Mouse (Mus musculus) limb, embryonic 11.5 days (tissue): ENCODE data around the gene Hcn2. TPM values are rescaled to one million over a fixed set of nuclear protein-coding genes. Genes with fewer than 3 reads are reported as not detected.

Experiments
- ATAC-seq: fragments of 200-750 bp; cut with Nextera tagmentation; 2 replicates; pipeline ENCODE4 v1.8.0; 2017; ENCODE audit warnings: low read depth; ENCODE audit not compliant: insufficient number of reproducible peaks, low FRiP score, low TSS enrichment
- DNase-seq: peaks from one replicate; pipeline ENCODE4 v3.0.0-alpha.2; 2015; ENCODE audit warnings: low spot score
- H3K27ac ChIP-seq: fragments of 300-500 bp; sonication (generic); replicated peaks from 2 replicates; pipeline ENCODE4 v1.5.1; 2014; ENCODE audit warnings: low read depth, mild to moderate bottlenecking, low read length
- H3K27me3 ChIP-seq: fragments of 300-500 bp; sonication (generic); 2 replicates; pipeline ENCODE4 v1.6.1; 2014; ENCODE audit warnings: mild to moderate bottlenecking, low read length, mixed read lengths; ENCODE audit not compliant: control insufficient read depth, insufficient read depth
- H3K36me3 ChIP-seq: fragments of 300-500 bp; sonication (generic); 2 replicates; pipeline ENCODE4 v1.6.1; 2014; ENCODE audit warnings: mild to moderate bottlenecking, low read length, moderate library complexity, mixed read lengths; ENCODE audit not compliant: control insufficient read depth, insufficient read depth
- H3K4me1 ChIP-seq: fragments of 300-500 bp; sonication (generic); 2 replicates; pipeline ENCODE4 v1.6.1; 2014; ENCODE audit warnings: low read length, mixed read lengths; ENCODE audit not compliant: control insufficient read depth, insufficient read depth
- H3K4me2 ChIP-seq: fragments of 300-500 bp; sonication (generic); 2 replicates; pipeline ENCODE4 v1.6.1; 2014; ENCODE audit warnings: low read depth, mild to moderate bottlenecking, moderate library complexity; ENCODE audit not compliant: severe bottlenecking
- H3K4me3 ChIP-seq: fragments of 300-500 bp; sonication (generic); 2 replicates; pipeline ENCODE4 v1.5.1; 2014; ENCODE audit warnings: low read depth, low read length
- H3K9ac ChIP-seq: fragments of 300-500 bp; sonication (generic); 2 replicates; pipeline ENCODE4 v1.6.1; 2014; ENCODE audit warnings: mild to moderate bottlenecking, low read length
- H3K9me3 ChIP-seq: fragments of 300-500 bp; sonication (generic); 2 replicates; pipeline ENCODE4 v1.6.1; 2016; ENCODE audit warnings: low read length; ENCODE audit not compliant: control insufficient read depth
- WGBS: fragments of 180-500 bp; shearing (Covaris S2); extraction: QIAGEN DNeasy Blood & Tissue Kit; methylation state at CpG from one replicate; pipeline ENCODE4 v1.1.7; 2014; 5-methylcytosine and 5-hydroxymethylcytosine counted together
- polyA plus RNA-seq: library from polyadenylated mRNA; unstranded; fragments of >200 nt; fragmentation: Nextera tagmentation; extraction: Ambion mirVana; gene quantifications from 2 replicates; pipeline ENCODE4 v1.2.1, GENCODE M21; 2014

Gene Hcn2
- polyA plus RNA-seq, 1 experiment from 2014 or later, result not detected

GRCm38 (mm10) chr10:79673054-79673453, 43.4 kb upstream of the Hcn2 start:
- WGBS, result 96% methylated on average over 3 of the region's 3 CpGs
- H3K27ac ChIP-seq, result no peak overlapping the region
- ATAC-seq, result no peak

GRCm38 (mm10) chr10:79675346-79676035, 40.9 kb upstream of the Hcn2 start:
- H3K4me1 ChIP-seq, result peaks cover 2% of the 10 kb centered on the region
- no peak overlapping the region for H3K4me3 ChIP-seq
- no peak overlapping the region for H3K9ac ChIP-seq
- H3K9me3 ChIP-seq, result 0 out of 2 replicates have a peak, but pooled peaks cover 2% of the 10 kb centered on the region
- no peaks in the 10 kb centered on the region for H3K27me3 ChIP-seq
- H3K36me3 ChIP-seq, result peaks cover 3% of the 10 kb centered on the region; the same call in 1 of the 2 replicates
- WGBS, result 52% methylated on average over 43 of the region's 44 CpGs
- H3K27ac ChIP-seq, result no peak overlapping the region
- no peak overlapping the region for H3K4me2 ChIP-seq
- DNase-seq, result no peak
- ATAC-seq, result no peak

More at GRCm38 (mm10) chr10:79673054-79673453, 43.4 kb upstream of the Hcn2 start:
- H3K36me3 ChIP-seq, result peaks cover 3% of the 10 kb centered on the region; the same call in 1 of the 2 replicates
- H3K4me1 ChIP-seq, result peaks cover 8% of the 10 kb centered on the region
- H3K4me3 ChIP-seq, result no peak overlapping the region
- 0 out of 2 replicates have a peak, but pooled peaks cover 2% of the 10 kb centered on the region for H3K9me3 ChIP-seq
- no peaks in the 10 kb centered on the region for H3K27me3 ChIP-seq
- H3K4me2 ChIP-seq, result no peak overlapping the region
- no peak overlapping the region for H3K9ac ChIP-seq
- DNase-seq, result no peak

GRCm38 (mm10) chr10:79680606-79681495, 35.6 kb upstream of the Hcn2 start:
- H3K27ac ChIP-seq, result peak overlapping the region; percentile 57
- H3K4me2 ChIP-seq, result peak overlapping the region; percentile 65
- DNase-seq (no peak), ATAC-seq (peak; percentile 24)
- H3K9ac ChIP-seq, result peak overlapping the region; percentile 45; the same call in 1 of the 2 replicates
- H3K4me1 ChIP-seq, result peaks cover 12% of the 10 kb centered on the region
- no peaks in the 10 kb centered on the region for H3K27me3 ChIP-seq
- 37% methylated on average over 11 of the region's 11 CpGs for WGBS
- peaks cover 15% of the 10 kb centered on the region for H3K36me3 ChIP-seq
- H3K9me3 ChIP-seq, result no peaks in the 10 kb centered on the region
- H3K4me3 ChIP-seq, result peak overlapping the region; percentile 81

- Histone ChIP-seq H3K4me3 (peak within 1 kb of the TSS; percentile 81), H3K4me1 (peaks cover 12% of the 10 kb centered on the region), H3K36me3 (peaks cover 16% of the 10 kb centered on the region), H3K9ac (peak within 1 kb of the TSS; percentile 79), H3K27me3 (no peaks in the 10 kb centered on the region), H3K4me2 (peak within 1 kb of the TSS; percentile 85), H3K9me3 (no peaks in the 10 kb centered on the region), H3K27ac (peak within 1 kb of the TSS; percentile 57)
- DNase-seq (peak; percentile 98), ATAC-seq (peak; percentile 93)
- WGBS, result under 1% methylated on average over 66 of the region's 84 CpGs
Measured at GRCm38 (mm10) chr10:79681591-79682245, 34.7 kb upstream of the Hcn2 start, which contains the start of gene Cdc34. TSS of gene Cdc34 (plus strand) at chr10:79682195.

DNA sequence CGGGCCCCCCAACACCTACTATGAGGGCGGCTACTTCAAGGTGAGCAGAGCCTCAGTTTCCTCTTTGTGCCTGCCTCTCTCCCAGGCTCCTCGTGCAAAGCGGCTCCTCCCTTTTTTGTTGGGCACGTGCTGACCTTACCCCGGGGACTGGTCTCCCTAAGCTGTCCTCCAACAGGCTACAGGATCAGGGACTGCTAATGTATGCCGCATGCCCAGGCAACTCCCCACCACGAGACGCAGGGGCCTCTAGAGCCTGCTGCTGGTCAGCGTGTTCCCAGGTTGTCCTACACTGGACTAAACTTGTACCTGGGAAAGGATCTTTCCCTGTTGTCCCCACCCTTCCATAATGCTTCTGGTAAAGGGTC, 33.9 kb upstream of the Hcn2 start:
- peak overlapping the region; percentile 36; the same call in 1 of the 2 replicates for H3K27ac ChIP-seq

DNA sequence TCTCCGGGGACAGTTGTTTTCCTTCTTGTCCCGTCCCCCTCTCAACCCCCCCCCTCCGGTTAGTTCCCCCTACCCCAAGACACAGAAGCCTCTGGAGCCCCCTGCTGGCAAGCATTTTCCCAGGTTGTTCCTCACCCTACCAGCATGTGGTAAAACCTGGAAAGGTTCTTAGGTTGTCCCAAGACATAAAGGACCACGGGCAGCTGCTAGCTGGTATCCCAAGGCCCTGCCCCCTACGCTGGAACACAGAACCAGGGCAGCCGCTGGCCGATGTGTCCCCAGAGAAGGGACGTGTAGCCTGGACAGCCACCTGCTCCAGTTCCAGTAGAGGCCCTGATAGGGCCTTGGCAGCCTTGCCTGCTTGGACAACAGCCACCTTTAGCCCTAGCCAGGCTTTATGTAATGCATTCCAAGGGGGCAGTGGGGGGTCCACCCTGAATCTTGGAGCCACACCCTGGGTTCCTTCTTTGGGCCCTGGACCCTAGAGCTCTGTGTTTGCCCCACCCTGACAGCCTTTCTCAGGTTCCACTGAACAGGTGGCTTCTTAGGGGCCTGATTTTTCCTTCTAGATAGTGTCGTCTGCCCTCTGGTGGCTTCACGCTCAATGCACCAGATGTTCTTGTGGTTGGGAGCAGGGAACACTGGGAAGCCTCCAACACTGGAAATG, 33.4 kb upstream of the Hcn2 start:
- peak; percentile 78 for DNase-seq
- ATAC-seq, result no peak
- Histone ChIP-seq H3K4me1 (peaks cover 12% of the 10 kb centered on the region), H3K4me3 (peak overlapping the region; percentile 81), H3K27me3 (no peaks in the 10 kb centered on the region), H3K4me2 (peak overlapping the region; percentile 85), H3K27ac (no peak overlapping the region; the same call in 1 of the 2 replicates), H3K36me3 (peaks cover 22% of the 10 kb centered on the region), H3K9ac (peak overlapping the region; percentile 79), H3K9me3 (no peaks in the 10 kb centered on the region)
- WGBS, result 9% methylated on average over 10 of the region's 10 CpGs

More for the DNA sequence above, 33.9 kb upstream of the Hcn2 start:
- H3K9me3 ChIP-seq, result no peaks in the 10 kb centered on the region
- H3K4me2 ChIP-seq, result peak overlapping the region; percentile 85
- H3K27me3 ChIP-seq, result no peaks in the 10 kb centered on the region
- DNase-seq (peak; percentile 51), ATAC-seq (peak; percentile 11; the same call in 1 of the 2 replicates)
- peaks cover 12% of the 10 kb centered on the region for H3K4me1 ChIP-seq
- H3K9ac ChIP-seq, result peak overlapping the region; percentile 79
- peak overlapping the region; percentile 81 for H3K4me3 ChIP-seq
- peaks cover 20% of the 10 kb centered on the region for H3K36me3 ChIP-seq
- WGBS, result under 1% methylated on average over 9 of the region's 10 CpGs

DNA sequence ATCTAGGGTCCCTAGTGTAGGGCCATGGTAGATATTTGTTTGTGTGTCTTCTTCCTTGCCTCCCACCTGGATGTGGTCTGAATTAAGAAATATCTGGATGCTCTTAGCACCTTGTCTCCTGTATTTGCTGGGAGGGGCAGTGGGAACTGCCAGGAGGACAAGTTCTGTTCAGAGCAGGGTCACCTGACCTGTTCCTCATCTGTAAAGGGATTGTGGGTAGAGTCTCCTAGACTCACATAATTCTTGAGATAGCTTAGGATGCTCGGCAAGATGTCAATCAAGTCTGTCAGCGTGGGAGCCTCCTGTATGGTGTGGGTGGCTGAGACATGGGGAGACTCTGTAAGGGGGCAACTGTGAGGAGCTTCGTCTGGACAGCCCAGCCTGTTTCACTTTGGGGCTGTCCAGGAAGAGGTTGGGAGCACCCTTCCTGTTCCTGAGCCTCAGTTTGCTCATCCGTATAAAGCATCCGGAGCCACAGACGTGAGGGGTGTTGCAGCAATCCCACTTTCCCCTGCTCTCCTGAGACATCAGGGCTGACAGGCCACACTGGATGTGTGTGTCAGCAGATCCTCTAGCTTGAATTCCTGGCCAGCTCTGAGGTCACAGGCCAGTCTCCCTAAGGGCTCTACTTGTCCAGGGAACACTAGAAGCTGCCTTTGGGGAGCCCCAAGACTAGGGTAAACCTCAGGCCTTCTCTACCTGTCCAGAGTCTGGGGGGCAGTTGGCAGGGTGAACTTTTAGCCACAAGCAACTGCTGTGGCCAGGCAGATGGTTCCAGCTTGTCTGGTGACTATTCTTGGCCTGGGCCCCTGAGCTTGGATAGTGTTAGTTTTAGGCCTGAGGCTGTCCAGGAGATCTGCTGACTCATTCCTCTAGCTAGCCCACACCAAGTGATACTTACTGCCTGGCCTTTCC, 32.5 kb upstream of the Hcn2 start:
- peak overlapping the region; percentile 85 for H3K4me2 ChIP-seq
- H3K4me3 ChIP-seq, result no peak overlapping the region; the same call in 1 of the 2 replicates
- peaks cover 27% of the 10 kb centered on the region for H3K36me3 ChIP-seq
- ATAC-seq (no peak), DNase-seq (no peak)
- WGBS, result 90% methylated on average over 6 of the region's 6 CpGs
- peak overlapping the region; percentile 79; the same call in 1 of the 2 replicates for H3K9ac ChIP-seq
- no peaks in the 10 kb centered on the region for H3K27me3 ChIP-seq
- peaks cover 12% of the 10 kb centered on the region for H3K4me1 ChIP-seq
- H3K27ac ChIP-seq, result no peak overlapping the region
- H3K9me3 ChIP-seq, result no peaks in the 10 kb centered on the region
